Mouse (Mus musculus) bone marrow macrophage, adult 2 months (primary cell): Measurements from ENCODE around the gene Acvr1.

ENCODE experiments used
- CTCF ChIP-seq: IDR thresholded peaks from 2 replicates; pipeline ENCODE4 v1.5.1; 2012; ENCODE audit warnings: low read depth, mild to moderate bottlenecking, low read length, moderate library complexity
- POLR2A ChIP-seq: IDR thresholded peaks from 2 replicates; pipeline ENCODE4 v1.6.1; 2012; ENCODE audit warnings: mild to moderate bottlenecking, low read depth, low read length, borderline replicate concordance

- no peak for TF ChIP-seq CTCF
- no peak for TF ChIP-seq POLR2A
Observed at GRCm38 (mm10) chr2:58552296-58552695, 14.7 kb downstream of the Acvr1 start.
